Mouse (Mus musculus) heart, embryonic 13.5 days (tissue): Measurements from ENCODE around the gene 2510009E07Rik. TPM values are rescaled to one million over a fixed set of nuclear protein-coding genes. Genes with fewer than 3 reads are reported as not detected.
A peak's percentile ranks its signal among the peaks of the same experiment; 100 is the strongest.
"Not testable (repeated sequence)": the region's sequence is repeated elsewhere in the genome, so short reads cannot be mapped to it uniquely, and the experiment has no call there.

Experiments
- ATAC-seq: fragments of 200-750 bp; cut with Nextera tagmentation; 2 replicates; pipeline ENCODE4 v1.8.0; 2017; ENCODE audit warnings: moderate TSS enrichment; ENCODE audit not compliant: insufficient number of reproducible peaks, low FRiP score, low TSS enrichment; ENCODE audit errors: extremely low read depth
- H3K27ac ChIP-seq: fragments of 300-500 bp; sonication (generic); replicated peaks from 2 replicates; pipeline ENCODE4 v1.5.1; 2015; ENCODE audit warnings: moderate library complexity, mild to moderate bottlenecking, inconsistent platforms
- H3K27me3 ChIP-seq: fragments of 300-500 bp; sonication (generic); replicated peaks from 2 replicates; pipeline ENCODE4 v1.6.1; 2015; ENCODE audit warnings: mild to moderate bottlenecking, inconsistent platforms
- H3K36me3 ChIP-seq: fragments of 300-500 bp; sonication (generic); 2 replicates; pipeline ENCODE4 v1.6.1; 2015; ENCODE audit warnings: mild to moderate bottlenecking, inconsistent platforms
- H3K4me1 ChIP-seq: fragments of 300-500 bp; sonication (generic); 2 replicates; pipeline ENCODE4 v1.6.1; 2015; ENCODE audit warnings: inconsistent platforms
- H3K4me2 ChIP-seq: fragments of 300-500 bp; sonication (generic); 2 replicates; pipeline ENCODE4 v1.6.1; 2015; ENCODE audit warnings: inconsistent platforms, mild to moderate bottlenecking, moderate library complexity
- H3K4me3 ChIP-seq: fragments of 300-500 bp; sonication (generic); 2 replicates; pipeline ENCODE4 v1.5.1; 2015; ENCODE audit warnings: moderate library complexity, mild to moderate bottlenecking, inconsistent platforms
- H3K9ac ChIP-seq: fragments of 300-500 bp; sonication (generic); 2 replicates; pipeline ENCODE4 v1.6.1; 2015; ENCODE audit warnings: inconsistent platforms, mild to moderate bottlenecking, moderate library complexity
- H3K9me3 ChIP-seq: fragments of 300-500 bp; sonication (generic); 2 replicates; pipeline ENCODE4 v1.6.1; 2016; ENCODE audit warnings: inconsistent platforms
- WGBS: fragments of 180-500 bp; shearing (Covaris S2); methylation state at CpG from one replicate; pipeline ENCODE4 v1.1.7; 2015; ENCODE audit warnings: mixed read lengths; 5-methylcytosine and 5-hydroxymethylcytosine counted together
- polyA plus RNA-seq: library from polyadenylated mRNA; unstranded; fragments of >200 nt; fragmentation: Nextera tagmentation; extraction: Ambion mirVana; gene quantifications from 2 replicates; pipeline ENCODE4 v1.2.1, GENCODE M21; 2015

Gene 2510009E07Rik
- polyA plus RNA-seq, 1 experiment from 2014 or later = 19.3 TPM

DNA sequence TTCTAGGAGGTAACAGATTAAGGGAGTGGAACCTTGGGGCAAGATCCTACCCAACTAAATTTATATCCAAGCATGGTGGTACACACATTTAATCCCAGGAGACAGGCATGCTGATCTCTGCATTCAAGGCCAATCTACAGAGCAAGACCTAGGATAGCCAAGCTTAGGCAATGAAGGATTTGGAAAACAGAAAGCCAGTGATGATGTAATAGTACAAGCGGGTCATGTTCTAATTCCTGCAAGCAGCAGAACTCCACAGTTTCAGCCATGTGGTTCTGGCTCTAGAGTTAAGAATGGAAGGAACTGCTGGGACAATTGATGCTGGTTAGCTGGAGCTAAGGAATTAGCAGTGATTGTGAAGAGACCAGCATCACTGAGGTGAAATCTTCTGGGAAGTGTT, 20.8 kb downstream of the 2510009E07Rik start:
- peaks cover 27% of the 10 kb centered on the region for H3K36me3 ChIP-seq
- H3K4me1 ChIP-seq, H3K9ac ChIP-seq, H3K27ac ChIP-seq, ATAC-seq, H3K4me2 ChIP-seq, H3K9me3 ChIP-seq, H3K4me3 ChIP-seq, H3K27me3 ChIP-seq: not testable (repeated sequence)
- 94% methylated on average over 1 of the region's 1 CpGs for WGBS

DNA sequence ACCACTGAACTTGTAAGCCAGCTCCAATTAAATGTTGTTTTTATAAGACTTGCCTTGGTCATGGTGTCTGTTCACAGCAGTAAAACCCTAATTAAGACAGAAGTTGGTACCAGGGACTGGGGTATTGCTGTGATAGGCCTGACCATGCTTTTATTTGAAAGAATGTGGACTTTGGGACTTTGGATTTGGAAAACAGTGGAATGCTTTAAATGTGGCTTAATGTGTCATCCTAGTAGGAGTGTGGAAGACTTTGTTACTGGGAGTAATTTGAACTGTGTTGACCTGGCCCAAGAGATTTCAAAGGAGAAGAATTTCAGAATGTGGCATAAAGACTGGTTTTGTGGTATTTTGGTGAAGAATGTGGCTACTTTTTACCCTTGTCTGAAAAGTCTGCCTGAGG, 21.4 kb downstream of the 2510009E07Rik start:
- not testable (repeated sequence) for H3K4me3 ChIP-seq, H3K27ac ChIP-seq, ATAC-seq, H3K27me3 ChIP-seq, H3K9me3 ChIP-seq, H3K4me2 ChIP-seq, H3K9ac ChIP-seq, H3K4me1 ChIP-seq
- peaks cover 28% of the 10 kb centered on the region for H3K36me3 ChIP-seq

DNA sequence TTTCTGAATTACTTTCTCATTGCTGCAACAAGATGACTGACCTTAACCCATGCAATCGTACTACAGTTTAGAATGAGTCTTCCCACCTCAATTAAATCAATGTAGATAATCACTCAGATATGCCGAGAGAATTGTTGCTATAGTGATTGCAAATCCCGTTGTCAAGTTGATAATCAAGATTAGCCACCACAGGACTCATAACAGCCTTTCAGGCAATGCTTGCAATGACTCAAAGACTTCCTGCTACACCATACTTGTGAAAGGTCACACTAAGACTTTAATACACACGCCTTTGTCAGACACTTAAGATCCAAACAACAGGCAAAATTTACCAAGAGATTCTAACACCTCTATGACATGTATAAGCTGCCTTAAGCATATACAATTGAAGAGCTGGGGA, 22.6 kb downstream of the 2510009E07Rik start:
- 75% methylated on average over 4 of the region's 4 CpGs for WGBS
- Histone ChIP-seq H3K27me3 (no peaks in the 10 kb centered on the region), H3K4me3 (no peak overlapping the region), H3K4me1 (no peaks in the 10 kb centered on the region), H3K36me3 (peaks cover 18% of the 10 kb centered on the region), H3K9ac (no peak overlapping the region), H3K9me3 (peaks cover 3% of the 10 kb centered on the region; the same call in 1 of the 2 replicates), H3K4me2 (no peak overlapping the region), H3K27ac (no peak overlapping the region)
- no peak for ATAC-seq

DNA sequence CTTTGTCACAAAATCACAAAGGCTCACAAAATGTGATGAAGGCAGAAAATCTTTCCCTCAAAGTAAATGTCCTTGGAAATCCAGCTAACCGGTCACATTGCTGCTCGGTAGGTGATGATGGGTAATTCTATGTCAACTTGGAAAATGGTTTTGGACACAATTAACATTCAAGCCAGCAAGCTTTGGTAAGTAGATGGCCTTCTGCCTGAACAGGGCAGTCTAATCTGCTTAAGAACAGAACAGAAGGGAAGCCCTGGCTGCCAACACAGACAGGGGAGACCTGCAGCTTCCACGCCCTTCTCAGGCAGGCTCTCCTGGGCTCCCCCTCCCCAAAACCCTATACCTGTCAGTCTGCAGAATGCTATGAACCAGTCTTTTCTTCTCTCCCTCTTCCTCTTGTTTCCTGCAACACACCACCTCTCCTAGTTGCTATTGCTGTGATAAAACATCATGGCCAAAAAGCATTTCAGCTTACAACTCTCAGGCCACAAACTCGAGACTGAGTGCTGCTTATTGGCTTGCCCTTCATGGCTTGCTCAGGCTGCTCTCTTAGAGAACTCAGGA, 29.0 kb downstream of the 2510009E07Rik start:
- H3K36me3 ChIP-seq = peaks cover 13% of the 10 kb centered on the region
- peaks cover 3% of the 10 kb centered on the region; the same call in 1 of the 2 replicates for H3K9me3 ChIP-seq
- no peak for ATAC-seq
- H3K9ac ChIP-seq = no peak overlapping the region
- H3K27me3 ChIP-seq = peaks cover 15% of the 10 kb centered on the region
- H3K27ac ChIP-seq = no peak overlapping the region
- no peak overlapping the region for H3K4me2 ChIP-seq
- H3K4me1 ChIP-seq = peaks cover 18% of the 10 kb centered on the region
- H3K4me3 ChIP-seq = no peak overlapping the region
- WGBS = 30% methylated on average over 4 of the region's 4 CpGs

DNA sequence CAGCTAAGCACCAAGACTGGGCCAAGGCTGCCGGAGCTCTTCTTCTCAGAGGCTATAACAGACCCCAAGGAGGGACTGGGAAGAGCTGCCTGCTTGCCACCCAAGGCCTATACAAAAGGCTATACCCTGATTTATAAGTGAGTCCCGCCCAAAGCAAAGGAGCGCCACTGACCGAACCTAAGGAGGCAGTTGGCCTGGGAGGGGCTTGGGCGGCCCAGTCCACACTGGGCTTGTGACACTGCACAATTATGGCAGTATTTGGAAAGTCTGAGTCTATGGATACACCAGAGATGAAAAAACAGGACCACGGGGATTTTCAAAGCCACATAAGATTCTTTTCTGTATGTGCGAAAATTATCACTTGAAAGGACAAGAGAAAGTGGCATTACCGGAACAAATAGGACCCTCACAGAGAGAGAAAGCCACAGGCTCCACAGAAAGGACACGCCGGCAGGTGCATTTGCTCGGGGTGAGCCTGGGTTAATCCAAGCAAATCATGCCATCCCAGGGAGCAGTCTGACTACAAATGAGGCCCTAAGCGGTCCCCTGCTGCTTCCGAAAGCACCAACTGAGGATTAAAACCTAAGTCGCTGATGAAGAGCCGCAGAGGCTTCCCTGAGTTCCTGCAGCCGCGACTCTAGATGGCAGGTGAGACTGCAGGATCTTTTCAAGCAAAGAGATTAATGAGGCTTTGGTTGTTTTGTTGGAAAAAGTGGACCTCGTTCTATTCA, 29.7 kb downstream of the 2510009E07Rik start:
- Histone ChIP-seq H3K9ac (peak overlapping the region; percentile 6; the same call in 1 of the 2 replicates), H3K27ac (no peak overlapping the region), H3K4me3 (no peak overlapping the region), H3K36me3 (peaks cover 14% of the 10 kb centered on the region), H3K9me3 (peaks cover 3% of the 10 kb centered on the region; the same call in 1 of the 2 replicates), H3K4me1 (peaks cover 18% of the 10 kb centered on the region), H3K4me2 (no peak overlapping the region), H3K27me3 (peaks cover 15% of the 10 kb centered on the region)
- no peak for ATAC-seq
- WGBS = 39% methylated on average over 18 of the region's 18 CpGs

DNA sequence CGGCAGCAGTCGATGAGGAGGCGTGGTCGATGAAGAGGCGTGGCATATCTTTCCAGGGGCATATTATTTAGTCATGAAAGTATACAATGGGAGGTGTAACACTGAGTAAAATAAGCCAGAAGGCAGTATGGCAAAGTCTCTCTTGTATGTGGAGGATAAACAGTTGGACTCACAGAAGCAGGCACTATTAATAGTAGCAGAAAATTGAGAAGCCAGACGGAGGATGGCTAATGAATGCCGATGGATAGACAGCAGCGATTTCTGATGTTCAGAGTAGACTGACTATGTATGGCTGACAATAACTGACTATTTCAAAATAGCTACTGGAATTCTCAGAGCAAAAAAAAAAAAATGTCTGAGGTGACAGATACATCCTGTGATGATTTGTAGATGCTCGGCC, 38.5 kb downstream of the 2510009E07Rik start:
- 0 out of 2 replicates have a peak, but pooled peaks cover 8% of the 10 kb centered on the region for H3K9me3 ChIP-seq
- no peak overlapping the region for H3K9ac ChIP-seq
- H3K4me2 ChIP-seq = no peak overlapping the region
- H3K27me3 ChIP-seq = no peaks in the 10 kb centered on the region
- H3K36me3 ChIP-seq = peaks cover 47% of the 10 kb centered on the region
- peak overlapping the region; percentile 15; the same call in 1 of the 2 replicates for H3K27ac ChIP-seq
- no peak for ATAC-seq
- H3K4me3 ChIP-seq = no peak overlapping the region
- 75% methylated on average over 9 of the region's 9 CpGs for WGBS
- H3K4me1 ChIP-seq = peaks cover 21% of the 10 kb centered on the region

DNA sequence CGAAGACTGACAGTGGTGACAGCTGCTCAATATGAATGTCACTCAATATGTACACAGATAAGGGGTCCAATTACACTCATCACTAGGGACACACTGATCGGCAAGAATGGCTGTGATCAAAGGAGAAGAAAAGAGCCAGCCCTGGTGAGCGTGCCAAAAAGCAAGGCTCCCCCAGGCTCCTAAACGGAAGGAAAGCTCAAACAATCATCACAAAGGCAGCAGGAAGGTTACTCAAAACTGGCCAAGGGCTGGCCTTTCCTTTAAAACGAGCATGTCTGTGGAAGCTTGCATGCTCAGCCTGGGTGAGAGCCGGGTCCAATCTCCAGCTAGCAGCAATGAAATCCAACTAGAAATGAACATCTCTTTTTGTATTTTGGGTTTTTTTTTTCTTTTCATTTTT, 39.2 kb downstream of the 2510009E07Rik start:
- WGBS = 32% methylated on average over 6 of the region's 6 CpGs

DNA sequence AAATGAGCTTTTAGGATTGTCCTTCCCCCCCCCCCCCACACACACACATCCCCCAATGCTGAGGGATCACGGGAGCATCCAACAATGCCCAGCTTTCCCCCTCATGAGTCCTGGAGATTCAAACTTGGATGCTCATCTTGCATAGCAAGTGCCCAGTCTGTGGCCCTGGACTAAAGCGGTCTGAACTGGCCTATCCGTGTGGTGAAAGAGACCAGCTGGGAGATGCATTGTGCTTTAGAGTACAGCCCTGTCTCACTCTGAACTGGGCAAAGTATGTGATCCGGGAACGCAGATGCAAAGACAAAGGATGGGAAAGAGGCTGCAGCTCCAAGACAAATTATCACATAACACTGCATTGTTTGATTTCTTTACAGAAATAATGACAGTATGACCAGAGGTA, 40.1 kb downstream of the 2510009E07Rik start:
- H3K9me3 ChIP-seq = 0 out of 2 replicates have a peak, but pooled peaks cover 8% of the 10 kb centered on the region
- H3K27me3 ChIP-seq = no peaks in the 10 kb centered on the region
- WGBS = 87% methylated on average over 5 of the region's 5 CpGs
- no peak for ATAC-seq
- H3K4me2 ChIP-seq = no peak overlapping the region
- peaks cover 54% of the 10 kb centered on the region for H3K36me3 ChIP-seq
- no peak overlapping the region for H3K4me3 ChIP-seq
- peaks cover 18% of the 10 kb centered on the region for H3K4me1 ChIP-seq
- no peak overlapping the region for H3K27ac ChIP-seq
- no peak overlapping the region for H3K9ac ChIP-seq

More for the DNA sequence above, 39.2 kb downstream of the 2510009E07Rik start:
- Histone ChIP-seq H3K4me2 (no peak overlapping the region), H3K9ac (no peak overlapping the region; the same call in 1 of the 2 replicates), H3K4me3 (no peak overlapping the region), H3K4me1 (peaks cover 21% of the 10 kb centered on the region), H3K27me3 (no peaks in the 10 kb centered on the region), H3K9me3 (0 out of 2 replicates have a peak, but pooled peaks cover 8% of the 10 kb centered on the region), H3K36me3 (peaks cover 54% of the 10 kb centered on the region), H3K27ac (peak overlapping the region; percentile 36; the same call in 1 of the 2 replicates)
- ATAC-seq = no peak

DNA sequence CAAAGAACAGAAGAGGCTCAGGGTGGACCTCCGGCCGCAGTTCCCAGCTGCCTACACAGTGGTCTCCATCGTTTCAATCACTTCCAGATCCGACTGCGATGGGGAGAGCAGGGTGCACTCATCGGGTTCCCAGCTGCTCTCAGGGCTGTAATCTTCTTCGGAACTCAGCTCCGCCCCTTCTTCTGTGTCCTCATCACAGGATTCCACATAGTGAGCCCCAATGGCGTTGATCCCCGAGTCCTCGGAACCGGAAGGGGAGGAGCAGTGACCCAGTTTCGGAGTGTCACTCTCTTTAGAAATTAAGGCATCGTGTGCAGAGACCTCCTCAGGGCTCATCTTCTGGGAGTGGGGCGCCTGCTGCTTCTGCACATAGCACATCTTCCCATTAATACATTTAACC, 41.3 kb downstream of the 2510009E07Rik start:
- no peak for ATAC-seq
- peaks cover 16% of the 10 kb centered on the region for H3K4me1 ChIP-seq
- H3K9me3 ChIP-seq = no peaks in the 10 kb centered on the region
- no peak overlapping the region for H3K9ac ChIP-seq
- 75% methylated on average over 15 of the region's 15 CpGs for WGBS
- H3K4me3 ChIP-seq = no peak overlapping the region
- no peak overlapping the region for H3K4me2 ChIP-seq
- no peaks in the 10 kb centered on the region for H3K27me3 ChIP-seq
- H3K36me3 ChIP-seq = peaks cover 52% of the 10 kb centered on the region
- H3K27ac ChIP-seq = no peak overlapping the region

DNA sequence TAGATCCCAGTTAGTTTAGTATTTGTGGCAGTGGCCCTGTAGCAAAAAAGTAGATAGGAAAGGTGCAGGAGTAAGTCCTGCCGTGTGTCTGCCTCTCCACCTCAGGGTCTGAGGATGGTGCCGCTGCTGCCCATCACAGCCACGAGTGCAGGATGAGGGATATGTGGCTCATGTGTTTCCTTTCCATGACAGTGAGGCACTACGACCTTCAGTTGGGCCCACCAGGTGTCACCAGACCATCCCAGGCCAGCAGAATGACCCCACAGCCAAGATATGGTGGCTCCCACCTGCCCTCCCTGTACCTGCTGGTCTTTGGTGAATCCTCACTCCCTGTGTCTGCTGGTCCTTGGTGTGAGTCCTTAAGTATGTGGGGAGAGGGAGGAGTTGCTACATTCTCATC, 43.3 kb downstream of the 2510009E07Rik start:
- ATAC-seq = no peak
- H3K27me3 ChIP-seq = no peaks in the 10 kb centered on the region
- H3K4me2 ChIP-seq = no peak overlapping the region
- H3K9me3 ChIP-seq = no peaks in the 10 kb centered on the region
- no peak overlapping the region for H3K9ac ChIP-seq
- H3K4me3 ChIP-seq = no peak overlapping the region
- H3K4me1 ChIP-seq = peaks cover 24% of the 10 kb centered on the region
- 76% methylated on average over 4 of the region's 4 CpGs for WGBS
- H3K36me3 ChIP-seq = peaks cover 46% of the 10 kb centered on the region
- H3K27ac ChIP-seq = no peak overlapping the region

DNA sequence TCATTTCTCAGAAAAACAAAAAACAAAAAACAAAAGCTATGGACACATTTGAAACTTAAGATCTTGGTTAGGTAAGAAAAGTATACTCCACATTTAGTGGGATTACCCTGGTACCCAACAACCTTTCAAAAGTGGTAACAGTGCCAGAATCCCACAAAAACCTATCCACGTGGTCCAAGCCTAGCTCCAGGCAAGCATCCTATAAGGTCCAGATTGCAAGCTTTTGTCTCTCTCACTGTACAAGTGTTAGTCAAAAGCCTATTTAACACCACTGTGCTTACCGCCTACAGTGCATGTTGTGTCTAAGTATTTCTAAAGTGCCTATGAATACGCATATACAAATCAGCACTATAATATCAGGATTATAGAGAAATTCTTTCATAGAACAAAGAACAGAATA, 44.2 kb downstream of the 2510009E07Rik start:
- ATAC-seq = no peak
- Histone ChIP-seq H3K9me3 (no peaks in the 10 kb centered on the region), H3K4me1 (peaks cover 24% of the 10 kb centered on the region), H3K27me3 (no peaks in the 10 kb centered on the region), H3K4me2 (no peak overlapping the region), H3K27ac (no peak overlapping the region), H3K9ac (no peak overlapping the region), H3K36me3 (peaks cover 46% of the 10 kb centered on the region), H3K4me3 (no peak overlapping the region)
- WGBS = 85% methylated on average over 3 of the region's 3 CpGs

DNA sequence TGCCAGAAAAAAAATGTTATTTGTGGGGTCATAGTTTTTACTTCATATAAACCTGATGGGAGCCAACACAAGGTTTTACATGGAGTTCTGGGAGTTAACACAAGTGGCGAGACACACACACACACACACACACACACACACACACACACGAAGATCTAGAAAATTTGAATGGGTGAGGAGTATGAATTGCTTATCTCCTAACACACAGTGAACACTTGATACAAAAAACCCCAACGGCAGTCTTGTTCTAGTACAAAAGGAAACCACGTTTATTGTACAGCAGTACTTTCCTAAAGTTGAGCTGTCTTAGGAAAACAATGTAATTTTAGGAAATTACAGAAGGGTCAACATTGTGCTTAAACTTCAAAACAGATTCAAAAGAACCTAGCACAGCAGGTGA, 45.7 kb downstream of the 2510009E07Rik start:
- 71% methylated on average over 4 of the region's 4 CpGs for WGBS
- H3K36me3 ChIP-seq = peaks cover 50% of the 10 kb centered on the region
- no peak overlapping the region for H3K9ac ChIP-seq
- no peak overlapping the region for H3K4me2 ChIP-seq
- H3K4me3 ChIP-seq = no peak overlapping the region
- H3K27ac ChIP-seq = no peak overlapping the region
- ATAC-seq = no peak
- no peaks in the 10 kb centered on the region for H3K27me3 ChIP-seq
- peaks cover 33% of the 10 kb centered on the region for H3K4me1 ChIP-seq
- no peaks in the 10 kb centered on the region for H3K9me3 ChIP-seq
